Mouse (Mus musculus) MEL (cell line): ENCODE data around the gene Eef1g.

ENCODE experiments used
- CTCF ChIP-seq, 3 experiments: IDR thresholded peaks in 2 of 3; conservative IDR thresholded peaks in 1 of 3; 2 replicates each; pipeline ENCODE4 v1.5.1; 2011 to 2012; ENCODE audit warnings: low read length in 3 of 3, low read depth in 2 of 3, mild to moderate bottlenecking in 2 of 3, improper control_type of control experiment in 1 of 3, inconsistent platforms in 1 of 3, mixed read lengths in 1 of 3, moderate library complexity in 1 of 3; ENCODE audit not compliant: control insufficient read depth in 1 of 3, insufficient read depth in 1 of 3, poor library complexity in 1 of 3, severe bottlenecking in 1 of 3
- POLR2A ChIP-seq, 2 experiments: IDR thresholded peaks; 2 replicates each; pipeline ENCODE4 v1.6.1; 2011 to 2012; ENCODE audit warnings: low read length in 2 of 2, mild to moderate bottlenecking in 2 of 2, control low read depth in 1 of 2, improper control_type of control experiment in 1 of 2, low read depth in 1 of 2, moderate library complexity in 1 of 2; ENCODE audit not compliant: control insufficient read depth in 1 of 2, insufficient read depth in 1 of 2, poor library complexity in 1 of 2

- TF ChIP-seq POLR2A (IDR thresholded peaks at IDR 0.05; ENCODE audit: control insufficient read depth in 1 of 2, insufficient read depth in 1 of 2, low read depth in 1 of 2, low read length in 2 of 2, poor library complexity in 1 of 2) (no peak), CTCF (IDR thresholded peaks at IDR 0.05 in 2 of 3, conservative IDR thresholded peaks at IDR 0.05 in 1 of 3; ENCODE audit: control insufficient read depth in 1 of 3, insufficient read depth in 1 of 3, low read depth in 2 of 3, low read length in 3 of 3, poor library complexity in 1 of 3, severe bottlenecking in 1 of 3) (no peak)
Measured at GRCm38 (mm10) chr19:8998546-8998945, 31.7 kb downstream of the Eef1g start.
